Mouse (Mus musculus): ENCODE measurements around the gene Gm19345.

The Gm19345 gene

DNA sequence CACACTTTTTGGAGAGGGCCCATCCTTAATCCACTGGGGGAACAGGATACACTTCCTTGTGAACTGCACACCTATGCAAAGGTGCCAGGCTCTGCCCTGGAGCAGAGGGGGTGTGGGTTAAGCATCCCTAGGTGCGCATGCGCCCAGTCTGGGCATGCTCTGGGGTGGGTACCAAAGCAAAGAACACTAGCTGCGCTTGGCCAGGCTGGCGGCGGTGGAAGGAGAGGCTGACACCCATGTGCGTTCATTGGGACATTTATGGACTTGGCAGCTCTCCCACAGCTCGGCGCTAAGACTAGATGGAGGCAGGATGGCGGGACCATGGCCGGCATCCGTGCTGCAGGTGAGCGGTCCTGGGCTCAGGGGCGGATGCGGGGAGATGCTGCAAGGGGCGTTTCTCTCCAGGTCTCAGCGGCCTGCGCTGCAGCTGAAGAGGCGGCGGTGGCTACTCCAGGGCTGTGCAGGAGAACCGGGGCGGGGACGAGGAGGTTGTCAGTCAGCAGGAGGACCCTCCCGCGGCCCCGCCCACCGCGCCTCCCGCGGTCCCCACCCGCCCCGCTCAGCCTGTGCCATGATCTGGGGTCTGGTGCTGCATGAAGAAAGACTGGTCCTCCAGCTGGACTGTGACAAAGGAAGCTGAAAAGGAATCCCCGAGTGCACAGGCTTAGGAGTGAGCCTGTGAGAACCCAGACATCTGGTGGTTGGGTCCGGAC is at the start of gene Gm19345:
Gm19345 (plus strand) TSS at position 146 of the 713 bp plus-strand sequence.
- no peak for DNase-seq (ENCODE audit: low read depth)

DNA sequence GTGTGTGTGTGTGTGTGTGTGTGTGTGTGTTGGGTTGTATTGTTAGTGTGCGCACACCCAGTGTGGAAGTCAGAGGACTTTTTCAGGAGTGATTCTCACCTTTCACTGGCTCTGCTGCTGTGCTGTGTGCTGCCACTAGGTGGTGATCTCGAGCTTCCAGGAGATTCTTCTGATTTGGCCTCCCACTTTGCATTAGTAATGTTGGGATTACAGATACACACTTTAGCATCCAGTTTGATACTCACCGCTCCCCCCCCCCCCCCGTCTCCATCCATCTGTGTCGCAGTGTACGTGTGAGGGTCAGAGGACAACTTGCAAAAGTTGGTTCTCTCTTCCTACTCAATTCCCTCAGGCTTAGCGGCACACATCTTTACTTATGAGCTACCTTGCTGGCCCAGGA is 48.8 kb upstream of the Gm19345 start:
- DNase-seq (ENCODE audit: low read depth) = no peak

DNA sequence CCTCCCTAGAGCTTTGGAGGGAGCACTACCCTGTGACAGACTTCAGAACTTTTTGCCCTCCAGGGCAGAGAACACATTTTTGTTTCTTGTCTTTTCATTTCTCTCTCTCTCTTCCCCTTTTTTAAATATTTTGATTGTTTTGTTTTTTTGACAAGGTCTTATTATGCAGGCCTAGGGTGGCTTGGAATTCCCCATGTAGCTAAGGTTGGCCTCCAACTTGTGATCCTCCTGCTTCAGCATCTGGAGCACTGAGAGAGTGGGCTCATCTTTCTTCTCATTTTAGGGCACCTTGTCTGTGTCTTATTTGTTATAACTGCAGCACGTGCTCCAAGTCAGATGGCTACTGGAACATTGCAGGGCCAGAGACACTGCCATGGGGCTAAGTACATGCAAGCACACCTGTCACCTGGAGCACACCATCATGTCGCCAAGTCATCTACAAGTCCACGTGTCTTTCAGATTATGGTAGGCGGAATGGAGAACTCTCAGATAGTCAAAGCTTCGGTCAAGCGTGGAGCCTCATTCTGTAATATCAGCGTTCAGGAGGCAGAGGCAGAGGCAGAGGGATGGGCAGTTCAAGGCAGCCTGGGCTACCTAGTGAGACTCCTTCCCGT is 45.3 kb upstream of the Gm19345 start:
- DNase-seq (ENCODE audit: low read depth) = no peak

DNA sequence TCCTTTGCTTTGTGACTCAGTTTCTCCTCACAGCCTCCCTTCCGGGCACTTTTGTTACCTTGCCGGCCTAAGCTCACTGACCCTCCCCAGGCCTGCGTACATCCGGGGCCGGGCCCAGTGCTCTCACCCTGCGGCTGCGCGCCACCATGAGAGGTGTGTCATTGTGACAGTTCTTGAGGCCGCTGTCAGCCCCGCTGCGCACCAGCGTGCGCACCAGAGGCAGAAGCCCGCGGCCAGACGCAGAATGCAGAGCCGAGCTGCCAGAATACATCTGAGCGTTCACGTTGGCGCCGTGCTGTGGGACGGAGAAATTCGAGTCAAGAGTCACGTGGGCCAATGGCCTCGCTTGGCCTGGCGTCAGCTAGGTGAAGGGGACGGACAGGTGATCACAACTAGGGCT is 42.4 kb upstream of the Gm19345 start:
- DNase-seq (ENCODE audit: low read depth) = no peak

DNA sequence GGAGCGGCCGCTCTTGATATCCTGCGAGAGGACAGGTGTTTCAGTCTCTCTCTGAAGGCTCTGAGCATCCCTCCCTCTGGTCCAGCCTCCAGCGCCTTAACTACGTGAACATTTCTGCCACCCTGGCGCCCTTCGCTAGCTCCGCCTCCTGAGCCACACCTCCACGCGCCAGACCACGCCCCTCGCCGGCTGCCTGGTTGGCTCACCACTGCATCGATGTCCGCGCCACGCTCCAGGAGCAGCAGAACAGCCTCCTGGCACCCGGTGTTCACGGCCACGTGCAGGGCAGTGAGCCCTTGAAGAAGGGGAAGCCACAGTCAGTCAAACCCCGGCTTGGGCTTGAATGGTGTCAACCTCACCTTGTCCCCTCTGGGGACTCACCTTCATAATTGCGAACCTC is 40.7 kb upstream of the Gm19345 start:
- no peak for DNase-seq (ENCODE audit: low read depth)

DNA sequence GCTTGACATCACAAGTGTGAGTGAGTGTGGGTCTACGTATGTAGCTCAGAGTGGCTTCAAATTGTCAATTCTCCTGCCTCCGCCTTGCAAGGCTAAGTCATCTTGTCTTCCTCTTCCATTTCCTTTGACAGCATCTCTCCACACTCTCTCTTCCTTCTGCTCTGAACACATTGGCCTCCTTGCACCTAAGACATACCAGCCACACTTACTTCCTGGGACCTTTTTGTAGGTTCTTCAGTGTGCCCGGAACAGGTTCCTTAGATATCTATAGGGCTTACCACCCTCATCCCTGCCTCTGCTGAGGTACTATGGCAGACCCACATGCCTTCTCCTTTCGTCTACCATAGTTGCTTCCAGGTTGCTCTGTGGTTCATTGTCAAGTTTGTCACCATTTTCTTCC is 38.6 kb upstream of the Gm19345 start:
- no peak for DNase-seq (ENCODE audit: low read depth)

DNA sequence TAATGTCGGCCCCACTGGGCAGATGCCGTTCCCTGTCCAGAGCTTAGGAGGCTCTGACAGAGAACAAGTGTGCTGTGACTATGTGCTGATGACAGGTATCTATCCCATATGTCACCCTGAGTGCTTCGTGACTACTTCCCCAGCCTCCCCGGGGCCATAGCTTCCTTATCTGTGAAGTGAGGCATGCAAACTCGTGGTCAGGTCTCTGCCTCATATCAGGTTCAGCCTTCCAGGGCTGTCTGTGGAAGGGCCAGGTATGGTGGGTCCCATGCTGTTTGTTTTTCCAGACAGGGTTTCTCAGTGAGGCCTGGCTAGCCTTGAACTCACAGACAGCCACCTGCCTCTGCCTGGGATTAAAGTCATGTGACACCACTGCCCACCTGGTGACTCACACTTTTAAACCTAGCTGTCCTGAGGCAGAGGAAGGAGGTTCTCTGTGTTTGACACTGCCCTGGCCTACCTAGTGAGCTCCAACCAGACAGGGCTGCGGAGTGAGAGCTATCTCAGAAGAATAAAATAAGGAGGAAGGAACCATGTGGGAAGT is 38.2 kb upstream of the Gm19345 start:
- DNase-seq (ENCODE audit: low read depth) = no peak

DNA sequence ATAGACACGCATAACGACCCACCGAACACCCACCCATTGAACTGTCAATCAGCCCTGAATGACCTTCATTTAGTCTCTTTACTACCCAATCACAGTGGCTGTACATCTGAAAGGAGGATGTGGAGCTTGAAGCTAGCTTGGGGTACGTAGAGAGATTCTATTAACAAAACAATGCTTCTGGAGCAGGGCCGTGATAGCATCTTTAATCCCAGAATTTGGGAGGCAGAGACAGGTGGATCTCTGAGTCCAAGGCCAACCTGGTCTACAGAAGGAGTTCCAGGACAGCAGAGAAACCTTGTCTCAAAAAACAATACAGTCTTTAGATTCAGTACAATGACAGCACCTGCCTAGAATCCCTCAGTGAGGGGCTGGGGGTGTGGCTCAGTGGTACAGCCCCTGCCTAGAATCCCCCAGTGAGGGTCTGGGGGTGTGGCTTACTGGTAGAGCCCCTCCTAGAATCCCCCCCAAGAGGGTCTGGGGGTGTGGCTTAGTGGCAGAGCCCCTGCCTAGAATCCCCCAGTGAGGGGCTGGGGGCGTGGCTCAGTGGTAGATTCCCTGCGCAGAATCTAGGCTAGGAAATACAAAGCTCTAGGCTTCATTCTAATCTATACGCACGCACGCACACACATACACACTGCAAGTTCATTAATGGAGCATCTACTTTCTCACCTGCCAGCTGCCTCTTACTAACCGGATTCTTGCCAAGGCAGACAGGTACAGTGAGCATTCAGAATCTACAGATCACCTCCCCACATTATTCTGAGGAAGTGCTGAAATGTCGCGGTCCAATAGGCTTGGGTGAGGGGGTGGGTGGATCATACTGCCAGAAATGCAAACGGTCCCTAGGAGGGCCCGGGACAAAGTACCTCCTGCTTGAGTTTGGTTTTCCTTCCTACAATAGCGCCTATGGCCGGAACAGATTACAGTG is 36.2 kb upstream of the Gm19345 start:
- DNase-seq (ENCODE audit: low read depth) = no peak

DNA sequence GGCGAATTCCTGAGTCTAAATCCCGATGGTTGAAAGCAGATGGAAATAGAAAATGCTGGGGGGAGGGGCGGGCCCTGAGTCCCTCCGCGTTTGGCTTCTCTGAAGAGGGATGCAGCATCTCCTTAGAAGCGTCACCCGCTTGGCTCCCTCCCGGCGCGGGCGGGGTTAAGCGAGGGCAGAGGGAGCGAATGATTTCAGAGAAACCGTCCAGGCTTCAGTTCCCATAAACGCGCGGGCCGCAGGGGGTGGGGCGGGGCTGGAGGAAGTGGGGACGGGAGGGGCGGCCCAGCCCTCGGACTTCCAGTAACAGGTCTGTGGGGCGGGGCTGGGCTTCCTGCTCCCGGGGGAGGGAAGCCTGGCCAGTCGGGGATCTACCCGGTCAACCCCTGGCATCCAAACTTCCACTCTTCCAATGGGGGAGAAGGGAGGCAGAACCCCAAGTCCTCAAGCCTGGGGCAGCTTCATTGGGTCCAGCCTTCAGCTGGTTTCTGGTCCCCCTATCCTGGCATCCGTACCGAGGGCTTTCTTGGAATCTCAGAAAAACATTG is 35.5 kb upstream of the Gm19345 start:
- peak; percentile 87 for DNase-seq (ENCODE audit: low read depth)

DNA sequence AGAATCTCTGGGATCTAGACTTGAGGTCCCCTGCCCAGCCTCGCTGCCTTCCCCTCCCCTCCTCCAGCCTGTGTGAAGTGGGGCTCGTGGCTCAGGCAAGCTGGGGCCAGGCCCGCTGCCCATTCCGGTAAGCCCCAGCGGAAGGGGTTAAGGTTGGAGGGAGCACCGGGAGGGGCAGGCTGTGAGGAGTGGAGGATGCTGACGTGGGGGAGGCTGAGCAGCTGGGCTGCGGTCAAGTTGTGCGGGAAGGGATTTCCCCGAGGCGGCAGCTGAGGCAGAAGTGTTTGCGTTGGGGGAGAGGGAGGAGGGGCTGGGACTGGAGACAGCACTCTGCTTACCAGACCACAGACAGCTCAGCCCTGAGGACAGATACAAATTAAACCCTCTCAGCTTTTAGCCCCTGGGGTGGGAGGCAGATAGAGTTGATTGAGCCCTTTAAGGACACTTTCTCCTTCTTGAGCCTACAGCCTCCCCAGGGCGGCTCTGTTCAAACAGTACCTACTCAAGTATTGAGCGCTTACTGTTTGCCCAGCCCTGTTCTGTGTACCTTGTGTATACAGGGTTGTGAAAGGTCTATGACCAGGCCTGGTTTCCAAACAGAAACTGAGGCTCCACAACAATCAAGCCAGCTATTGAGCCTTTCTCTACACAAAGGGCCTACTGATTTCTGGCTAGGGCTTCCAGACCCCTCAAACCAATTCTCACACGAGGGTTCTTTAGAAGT is 34.3 kb upstream of the Gm19345 start:
- peak; percentile 89 for DNase-seq (ENCODE audit: low read depth)

DNA sequence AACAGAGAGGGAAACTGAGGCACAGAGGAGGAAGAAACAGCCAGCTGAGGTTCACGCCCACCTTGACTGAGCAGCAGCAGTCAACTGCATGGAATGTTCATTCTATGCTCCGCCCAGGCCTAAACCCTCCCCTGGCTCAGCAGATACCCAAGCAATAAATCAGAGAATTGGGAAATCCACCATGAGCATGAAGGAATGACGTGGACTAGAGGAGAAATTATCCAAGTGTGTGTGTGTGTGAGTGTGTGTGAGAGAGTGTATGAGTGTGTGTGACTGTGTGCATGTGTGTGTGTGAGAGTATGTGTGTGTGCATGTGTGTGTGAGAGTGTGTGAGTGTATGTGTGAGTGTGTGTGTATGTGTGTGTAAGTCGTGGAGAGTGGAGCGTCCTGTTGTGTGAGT is 33.4 kb upstream of the Gm19345 start:
- DNase-seq (ENCODE audit: low read depth) = peak; percentile 83

DNA sequence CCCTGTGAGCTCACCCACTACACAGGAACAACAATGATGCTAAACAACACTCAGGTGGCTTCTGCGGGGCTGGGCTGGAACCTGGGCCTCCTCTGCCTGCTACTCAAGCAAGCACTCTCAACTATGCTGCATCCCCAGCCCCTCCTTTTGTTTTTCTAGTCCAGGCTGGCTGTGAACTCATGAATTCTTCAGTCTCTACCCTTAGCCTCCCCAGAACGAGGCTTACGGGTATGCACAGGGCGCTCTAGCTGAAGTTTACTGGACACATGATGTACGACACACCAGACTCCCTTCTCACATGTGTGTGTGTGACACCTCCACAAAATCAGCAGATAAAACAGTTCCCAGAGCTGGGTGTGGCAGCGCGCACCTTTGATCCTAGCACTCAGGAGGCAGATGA is 32.9 kb upstream of the Gm19345 start:
- no peak for DNase-seq (ENCODE audit: low read depth)

DNA sequence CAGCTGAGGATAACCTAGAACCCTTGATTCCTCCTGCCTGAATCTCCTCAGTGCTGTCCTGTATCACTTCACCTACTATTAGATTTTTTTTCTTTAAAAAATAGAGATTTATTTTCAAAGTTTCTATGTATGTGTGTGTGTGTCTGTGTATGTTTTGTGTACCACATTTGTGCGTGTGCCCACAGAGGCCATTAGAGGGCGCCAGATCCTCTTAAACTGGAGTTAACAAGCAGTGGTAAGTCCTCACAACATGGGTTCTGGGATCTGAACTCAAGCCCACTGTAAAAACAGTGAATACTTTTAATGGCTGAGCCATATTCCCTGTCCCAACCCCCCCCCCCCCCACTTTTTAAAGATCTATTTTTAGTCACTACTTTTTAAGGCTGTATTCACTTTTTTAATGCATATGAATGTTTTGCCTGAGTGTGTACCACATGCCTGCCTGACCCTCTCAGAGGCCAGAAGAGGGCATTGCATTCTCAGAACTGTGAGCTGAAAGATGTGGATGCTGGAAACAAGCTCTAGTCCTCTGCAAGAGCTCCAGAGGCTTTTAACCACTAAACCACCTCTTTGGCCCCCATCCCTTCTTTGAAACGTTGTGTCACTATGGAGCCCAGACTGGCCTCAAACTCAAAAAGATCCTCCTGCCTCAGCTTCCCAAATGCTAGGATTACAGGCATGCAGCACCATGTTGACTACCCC is 31.3 kb upstream of the Gm19345 start:
- DNase-seq (ENCODE audit: low read depth) = no peak

DNA sequence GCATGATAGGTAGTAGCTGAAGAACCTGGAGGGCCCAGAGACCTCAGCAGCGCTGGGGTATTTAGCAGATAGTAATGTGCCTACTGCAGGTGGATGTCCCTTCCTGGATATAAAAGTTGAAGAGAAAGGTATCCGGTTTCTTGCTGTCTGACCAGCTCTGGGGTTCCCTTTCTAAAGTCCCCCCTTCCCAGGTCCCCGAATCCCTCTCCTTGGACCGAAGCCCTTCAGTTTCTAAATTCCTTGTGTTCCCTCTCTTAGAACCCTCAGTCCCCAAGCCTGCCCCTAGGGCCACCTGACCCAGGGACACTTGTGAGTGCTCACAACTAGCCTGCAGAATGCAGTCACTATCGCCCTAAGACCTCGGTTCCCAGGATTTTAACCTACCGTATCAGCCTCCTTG is 30.2 kb upstream of the Gm19345 start:
- DNase-seq (ENCODE audit: low read depth) = no peak

DNA sequence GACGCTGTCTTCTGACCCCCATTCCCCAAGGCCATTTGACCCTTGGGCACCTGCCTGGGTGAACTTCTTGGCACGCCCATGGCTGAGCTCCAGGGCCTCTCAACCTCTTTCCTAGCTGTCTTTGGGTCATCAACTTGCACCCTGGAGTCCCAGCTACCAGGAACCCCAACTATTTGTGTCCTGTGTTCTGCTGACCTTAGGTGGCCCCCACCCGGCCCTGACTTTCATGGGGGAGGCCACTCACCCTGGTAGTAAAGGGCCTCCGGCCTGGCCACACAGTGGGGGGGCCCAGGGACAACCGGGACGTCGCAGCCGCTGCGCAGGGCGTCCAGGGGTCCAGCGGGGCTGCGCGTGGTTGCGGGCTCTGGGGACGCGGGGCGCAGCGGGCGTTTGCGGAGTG is 29.6 kb upstream of the Gm19345 start:
- no peak for DNase-seq (ENCODE audit: low read depth)

DNA sequence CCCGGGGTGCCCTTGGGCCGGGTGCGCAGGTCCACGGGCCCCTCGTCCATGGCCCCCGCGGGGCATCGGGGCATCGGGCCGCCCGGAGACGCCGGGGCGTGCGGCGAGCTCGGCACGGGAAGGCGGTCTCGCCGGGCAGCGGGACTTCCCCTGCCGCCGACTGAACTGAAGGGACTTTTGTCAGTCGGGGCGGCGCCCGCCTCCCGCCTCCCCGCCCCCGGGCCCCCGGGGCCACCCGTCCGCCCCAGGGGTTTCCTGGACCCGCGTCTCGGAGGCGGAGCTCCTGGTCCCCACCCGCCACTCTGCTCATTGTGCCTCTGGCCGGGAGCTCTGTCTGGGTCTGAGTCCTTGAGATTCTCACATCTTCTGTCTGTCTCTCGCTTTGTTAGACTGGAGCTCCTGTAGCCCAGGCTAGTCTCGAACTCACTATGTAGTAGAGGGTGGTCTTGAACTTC is 29.2 kb upstream of the Gm19345 start, which contains the start of gene Bcl3:
Bcl3 (minus strand) TSS at position 167 of the 455 bp plus-strand sequence.
- DNase-seq (ENCODE audit: low read depth) = no peak

DNA sequence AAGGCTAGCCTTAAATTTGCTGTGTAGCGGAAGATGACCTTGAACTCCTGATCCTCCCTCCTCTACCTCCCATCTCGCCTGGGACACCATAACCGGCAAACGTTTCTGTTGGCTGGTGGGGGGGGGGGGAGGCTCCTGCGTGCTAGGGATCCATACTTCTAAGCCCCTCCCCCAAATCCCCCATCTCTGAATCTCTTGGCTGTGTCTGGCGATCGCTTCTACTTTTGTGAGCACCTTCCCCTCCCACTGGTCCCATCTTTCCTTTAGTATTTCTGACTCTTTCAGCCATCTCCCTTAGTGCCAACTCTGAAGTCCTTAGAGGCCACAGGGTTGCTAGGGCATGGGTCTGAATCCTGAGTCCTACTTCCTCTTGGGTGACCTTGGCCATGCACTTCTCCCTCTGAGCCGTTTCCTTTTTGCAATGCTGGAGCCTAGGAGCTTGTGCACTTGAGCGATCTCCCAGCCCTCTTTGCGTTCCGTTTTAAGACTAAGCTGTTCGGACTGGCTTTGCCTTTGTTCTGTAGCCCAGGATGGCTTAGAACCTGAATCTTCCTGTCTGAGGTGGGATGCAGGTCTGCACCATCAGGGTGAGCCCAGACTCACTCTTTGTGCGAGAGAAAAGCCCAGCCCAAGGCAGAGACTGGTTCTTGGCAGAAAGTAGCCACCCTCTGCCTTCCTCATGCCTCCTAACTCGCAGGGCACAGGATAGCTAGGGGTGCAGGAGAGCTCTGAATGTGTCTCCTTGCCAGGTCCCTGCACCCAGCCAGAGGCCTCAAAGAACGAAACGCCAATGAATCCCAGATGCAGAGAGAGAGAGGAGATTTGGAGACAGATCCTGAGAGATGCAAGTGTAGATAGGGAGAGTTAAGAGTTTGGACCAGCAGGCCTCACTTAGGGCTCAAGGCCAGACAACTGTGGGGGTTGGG is 28.3 kb upstream of the Gm19345 start:
- no peak for DNase-seq (ENCODE audit: low read depth)

DNA sequence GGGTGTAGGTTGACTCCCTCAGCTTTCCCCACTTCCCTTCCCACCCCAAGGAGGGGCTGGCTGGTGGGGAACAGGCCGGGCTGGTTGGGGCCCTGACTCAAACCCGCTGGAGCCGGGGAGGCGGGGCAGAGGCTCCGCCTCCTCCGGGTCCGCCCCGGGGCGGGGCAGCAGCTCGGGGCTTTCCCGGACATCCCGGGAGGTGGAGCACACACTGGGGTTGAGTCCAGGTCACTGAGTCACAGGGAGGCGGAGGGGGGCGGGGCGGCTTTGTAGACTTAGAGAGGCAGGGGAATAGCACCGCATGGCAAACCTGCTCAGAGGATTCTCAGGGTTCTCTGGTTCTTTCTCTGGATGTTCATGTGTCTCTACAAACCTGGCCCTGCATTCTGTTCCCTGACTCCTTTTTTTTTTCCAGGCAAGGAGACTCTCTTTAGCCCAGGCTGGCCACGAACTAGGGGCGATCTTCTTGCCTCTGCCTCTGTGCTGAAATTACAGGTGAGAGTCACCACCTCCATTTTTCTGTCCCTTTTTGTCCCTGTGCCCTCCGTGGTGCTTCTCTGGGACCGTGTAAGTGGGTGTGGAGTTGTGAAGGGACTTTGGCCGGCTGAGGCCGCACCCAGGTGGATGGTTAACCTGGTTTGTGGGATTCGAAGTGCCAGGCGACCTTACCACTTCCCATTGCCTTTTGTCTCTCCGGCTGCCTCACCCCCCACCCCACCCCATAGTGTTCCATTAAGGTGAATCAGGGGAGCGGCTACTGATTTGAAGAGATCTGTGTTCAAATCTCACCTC is 27.4 kb upstream of the Gm19345 start:
- DNase-seq (ENCODE audit: low read depth) = peak; percentile 86

DNA sequence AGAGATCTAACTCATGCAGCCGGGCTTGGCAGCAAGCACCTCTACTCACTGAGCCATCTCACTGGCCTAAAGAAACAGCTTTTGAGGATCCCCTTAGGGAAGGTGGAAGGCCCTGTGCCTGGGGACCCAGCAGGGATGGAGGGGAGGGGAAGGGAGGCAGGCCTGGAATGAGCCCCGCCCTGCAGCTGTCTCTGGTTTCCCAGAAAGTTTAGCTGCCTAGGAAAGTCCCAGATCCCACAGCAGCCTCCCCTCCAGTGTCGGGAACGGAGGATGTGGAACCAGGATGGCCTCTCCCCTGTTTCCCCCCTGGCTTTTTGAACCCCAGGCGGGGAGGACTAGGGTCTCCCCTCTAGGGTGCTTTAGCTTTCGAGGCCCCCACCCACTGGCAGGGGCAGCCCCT is 25.0 kb upstream of the Gm19345 start:
- DNase-seq (ENCODE audit: low read depth) = no peak

Measured in fibroblast of lung, adult 2 months (primary cell).